ENCODE assay signal across 28 mouse cellular contexts in the genomic region with DNA sequence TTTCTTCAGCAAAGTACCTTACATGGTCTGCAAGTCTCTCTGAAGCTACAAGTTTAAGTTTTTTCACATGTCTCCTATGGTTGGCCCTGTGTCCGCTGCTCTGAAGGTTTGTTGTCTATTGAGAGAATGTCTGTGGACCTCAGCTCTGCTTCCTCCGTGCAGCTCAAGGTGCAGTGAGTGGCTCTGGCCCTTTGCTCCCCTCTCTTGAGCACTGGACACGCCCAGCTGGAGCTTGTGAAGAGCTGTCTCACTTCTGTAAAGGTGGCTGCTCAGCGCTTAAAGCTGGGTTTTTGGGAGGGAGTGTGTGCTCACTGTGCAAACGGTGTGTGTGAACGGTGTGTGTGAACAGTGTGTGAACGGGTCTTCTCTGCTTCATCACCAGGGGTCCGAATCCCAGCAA. TPM values are rescaled to one million over a fixed set of nuclear protein-coding genes. Genes with fewer than 3 reads are reported as not detected.
A peak's percentile ranks its signal among the peaks of the same experiment; 100 is the strongest.
DNase-seq lines count a peak whose midpoint lies in the region; ATAC-seq lines count a peak whose summit lies in the region.
"Had no signal": no experiment of that assay in that cellular context is flagged by ENCODE, and none has a peak within 500 bp of the region (broad histone marks: within the 10 kb centered on the region; RNA-seq: fewer than 3 reads in every experiment).

No protein-coding gene starts in this region.

- H3K4me1 ChIP-seq in intestine, embryonic 15.5 days (replicated peaks) = peaks cover 14% of the 10 kb centered on the region
- peaks cover 34% of the 10 kb centered on the region for H3K4me1 ChIP-seq in kidney, embryonic 14.5 days (ENCODE audit: control insufficient read depth, insufficient read depth, low read length)

- H3K36me3 ChIP-seq in intestine, embryonic 15.5 days = no peaks in the 10 kb centered on the region
- no peaks in the 10 kb centered on the region for H3K36me3 ChIP-seq in kidney, embryonic 14.5 days (ENCODE audit: control insufficient read depth, insufficient read depth, low read length)
- H3K36me3 ChIP-seq: forebrain, embryonic 10.5 days; heart, embryonic 13.5 days; hindbrain, embryonic 13.5 days; limb, embryonic 13.5 days; liver, embryonic 13.5 days; lung, embryonic 15.5 days; neural tube, embryonic 13.5 days had no signal

- DNase-seq in kidney, adult 11 months = peak; percentile 48
- no peak for DNase-seq in kidney, adult 18-20 months
- peak; percentile 60 to 72 for DNase-seq in kidney, postnatal 25 days
- no peak for DNase-seq in MN1 (ENCODE audit: low spot score)
- DNase-seq in right cerebral cortex, postnatal 36 days (ENCODE audit: low spot score in 2 of 2) = no peak
- DNase-seq in spleen, postnatal 10 days (ENCODE audit: low spot score in 2 of 2) = no peak
- DNase-seq: adrenal gland, adult 2 months; cerebellum, adult 11 months; cerebellum, postnatal 10 days; gastrocnemius, postnatal 14 days; heart, adult 11 months; heart, postnatal 14 days; layer of hippocampus, postnatal 36 days; liver, embryonic 13.5 days; midbrain, embryonic 14.5 days; right cerebral cortex, postnatal 4 days; thymus, adult 18-20 months; thymus, postnatal 4 days had no signal

- H3K27me3 ChIP-seq in intestine, embryonic 15.5 days (replicated peaks) = no peaks in the 10 kb centered on the region
- no peaks in the 10 kb centered on the region for H3K27me3 ChIP-seq in kidney, embryonic 14.5 days (ENCODE audit: control insufficient read depth, insufficient read depth, low read length)
- H3K27me3 ChIP-seq: neural tube, embryonic 13.5 days had no signal

- peak overlapping the region; percentile 46; the same call in 1 of the 2 replicates for H3K27ac ChIP-seq in intestine, embryonic 15.5 days
- H3K27ac ChIP-seq in kidney, embryonic 14.5 days (ENCODE audit: low read depth, low read length) = peak overlapping the region; percentile 78
- H3K27ac ChIP-seq: forebrain, embryonic 10.5 days; heart, embryonic 13.5 days; hindbrain, embryonic 13.5 days; limb, embryonic 13.5 days; liver, embryonic 13.5 days; lung, embryonic 15.5 days; neural tube, embryonic 13.5 days had no signal

- no peaks in the 10 kb centered on the region for H3K9me3 ChIP-seq in intestine, embryonic 15.5 days
- no peaks in the 10 kb centered on the region for H3K9me3 ChIP-seq in kidney, embryonic 14.5 days (ENCODE audit: control insufficient read depth, low read length)
- H3K9me3 ChIP-seq: forebrain, embryonic 10.5 days; heart, embryonic 13.5 days; hindbrain, embryonic 13.5 days; limb, embryonic 13.5 days; liver, embryonic 13.5 days; lung, embryonic 15.5 days; neural tube, embryonic 13.5 days had no signal

- WGBS in intestine, embryonic 15.5 days = 64% methylated on average over 8 of the region's 8 CpGs
- WGBS in kidney, embryonic 14.5 days = 57% methylated on average over 8 of the region's 8 CpGs

- H3K4me3 ChIP-seq in intestine, embryonic 15.5 days (replicated peaks) = no peak overlapping the region
- no peak overlapping the region for H3K4me3 ChIP-seq in kidney, embryonic 14.5 days (ENCODE audit: low read length)
- H3K4me3 ChIP-seq: forebrain, embryonic 10.5 days; heart, embryonic 13.5 days; hindbrain, embryonic 13.5 days; limb, embryonic 13.5 days; liver, embryonic 13.5 days; lung, embryonic 15.5 days; myocyte; neural tube, embryonic 13.5 days had no signal

- peak; percentile 73 for ATAC-seq in intestine, embryonic 15.5 days
- no peak for ATAC-seq in kidney, embryonic 14.5 days (ENCODE audit: low FRiP score, low TSS enrichment)
- ATAC-seq: forebrain, embryonic 16.5 days had no signal

- H3K9ac ChIP-seq in intestine, embryonic 15.5 days = no peak overlapping the region
- H3K9ac ChIP-seq in kidney, embryonic 14.5 days (ENCODE audit: low read depth, low read length) = no peak overlapping the region; the same call in 1 of the 2 replicates
- H3K9ac ChIP-seq: heart, embryonic 13.5 days; hindbrain, embryonic 13.5 days; limb, embryonic 13.5 days; liver, embryonic 13.5 days; lung, embryonic 15.5 days; neural tube, embryonic 13.5 days had no signal

- no peak overlapping the region for H3K4me2 ChIP-seq in intestine, embryonic 15.5 days (replicated peaks)
- H3K4me2 ChIP-seq in kidney, embryonic 14.5 days (replicated peaks; ENCODE audit: low read depth, low read length) = 0 out of 2 replicates have a peak overlapping the region, but pooled peaks have one; percentile 2
- H3K4me2 ChIP-seq: heart, embryonic 13.5 days; hindbrain, embryonic 13.5 days; limb, embryonic 13.5 days; liver, embryonic 13.5 days; lung, embryonic 15.5 days; neural tube, embryonic 13.5 days had no signal

RNA-seq across cellular contexts. Expression of gene Cds1, which starts 56.1 kb away (rescaled TPM):
- 15.9 and 19.2 TPM in 2 replicates for polyA plus RNA-seq in intestine, embryonic 15.5 days (2015; fragmentation: Nextera tagmentation; extraction: Ambion mirVana)
- polyA plus RNA-seq in kidney, embryonic 14.5 days (2014; fragmentation: Nextera tagmentation; extraction: Ambion mirVana) = 6.4 and 10.9 TPM in 2 replicates
- polyA plus RNA-seq: myocyte had no signal

Comparison
In these comparisons a context has a peak if more than half of its experiments do, and no peak if none do; other contexts are left out.
1. DNase-seq: peak in kidney, adult 11 months (single experiment) and kidney, postnatal 25 days (2 of 2); none in kidney, adult 18-20 months (single experiment), MN1 (single experiment), right cerebral cortex, postnatal 36 days (0 of 2) and spleen, postnatal 10 days (0 of 2).